ENCODE assay signal across 9 mouse cellular contexts in the genomic region with DNA sequence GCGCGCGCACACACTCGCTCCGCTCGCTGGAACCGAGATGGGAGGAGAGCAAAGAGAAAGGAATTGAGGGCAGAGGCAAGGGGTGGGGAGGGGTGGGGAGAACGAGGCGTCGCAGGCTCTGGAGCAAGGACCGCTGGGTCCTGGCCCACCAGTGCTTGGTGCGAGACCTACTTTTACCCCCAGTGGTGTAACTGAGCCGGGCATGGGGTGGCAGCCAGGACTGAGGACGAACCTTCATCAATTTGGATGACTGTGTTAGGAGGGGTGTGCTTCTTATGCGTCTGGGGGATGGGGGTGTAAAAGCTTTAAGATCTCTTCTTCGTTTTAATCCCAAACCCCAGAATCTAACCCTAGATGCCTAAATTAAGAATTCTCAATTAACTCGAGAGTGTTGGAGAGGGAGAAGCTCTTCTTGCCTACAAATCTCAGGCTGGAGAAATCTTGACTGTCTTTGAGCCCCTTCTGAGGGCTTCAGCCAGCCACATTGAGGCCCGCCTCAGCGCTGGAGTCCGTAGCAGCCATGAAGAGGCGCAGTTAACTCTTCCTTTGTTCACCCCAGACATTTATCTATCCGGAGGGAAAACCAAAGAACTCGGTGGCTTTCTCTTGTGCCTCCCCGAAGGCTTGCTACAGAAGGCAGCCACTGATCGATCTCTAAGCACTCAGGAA. TPM values are rescaled to one million over a fixed set of nuclear protein-coding genes. Genes with fewer than 3 reads are reported as not detected.
A peak's percentile ranks its signal among the peaks of the same experiment; 100 is the strongest.
DNase-seq lines count a peak whose midpoint lies in the region; ATAC-seq and TF ChIP-seq lines count a peak whose summit lies in the region.
"Had no signal": no experiment of that assay in that cellular context is flagged by ENCODE, and none has a peak within 500 bp of the region (broad histone marks: within the 10 kb centered on the region; RNA-seq: fewer than 3 reads in every experiment).

No protein-coding gene starts in this region.

- no peak; the same call in 1 of the 2 replicates for TF ChIP-seq CTCF in kidney, postnatal 0 days (IDR thresholded peaks at IDR 0.05; ENCODE audit: low read depth)
- TF ChIP-seq CTCF in midbrain, postnatal 0 days (IDR thresholded peaks at IDR 0.05): peak; percentile 48

- no peaks in the 10 kb centered on the region for H3K9me3 ChIP-seq in kidney, postnatal 0 days (replicated peaks; ENCODE audit: low read length)
- H3K9me3 ChIP-seq in embryonic facial prominence, embryonic 11.5 days (replicated peaks; ENCODE audit: control insufficient read depth, low read length): no peaks in the 10 kb centered on the region
- no peaks in the 10 kb centered on the region for H3K9me3 ChIP-seq in hindbrain, embryonic 16.5 days (ENCODE audit: control insufficient read depth, low read length)
- no peaks in the 10 kb centered on the region for H3K9me3 ChIP-seq in midbrain, postnatal 0 days (ENCODE audit: low read length)

- no peaks in the 10 kb centered on the region for H3K36me3 ChIP-seq in kidney, postnatal 0 days (ENCODE audit: insufficient read depth, low read length)
- H3K36me3 ChIP-seq in embryonic facial prominence, embryonic 11.5 days (replicated peaks; ENCODE audit: control insufficient read depth, insufficient read depth, low read depth, low read length): no peaks in the 10 kb centered on the region
- H3K36me3 ChIP-seq in hindbrain, embryonic 16.5 days (ENCODE audit: control insufficient read depth, insufficient read depth, low read length): no peaks in the 10 kb centered on the region
- no peaks in the 10 kb centered on the region for H3K36me3 ChIP-seq in midbrain, postnatal 0 days (ENCODE audit: insufficient read depth, low read length)

- peaks cover 10% of the 10 kb centered on the region for H3K4me1 ChIP-seq in kidney, postnatal 0 days (replicated peaks; ENCODE audit: insufficient read depth, low read length)
- H3K4me1 ChIP-seq in embryonic facial prominence, embryonic 11.5 days (ENCODE audit: control insufficient read depth, insufficient read depth, low read length): peaks cover 6% of the 10 kb centered on the region
- peaks cover 28% of the 10 kb centered on the region for H3K4me1 ChIP-seq in hindbrain, embryonic 16.5 days (ENCODE audit: control insufficient read depth, insufficient read depth, low read depth, low read length)
- 0 out of 2 replicates have a peak, but pooled peaks cover 5% of the 10 kb centered on the region for H3K4me1 ChIP-seq in midbrain, postnatal 0 days (ENCODE audit: insufficient read depth, low read length)

- ATAC-seq in kidney, postnatal 0 days (replicated peaks; ENCODE audit: low FRiP score, low read depth): no peak
- ATAC-seq in embryonic facial prominence, embryonic 11.5 days (replicated peaks; ENCODE audit: insufficient number of reproducible peaks, low FRiP score, low TSS enrichment, low read depth): no peak; the same call in 1 of the 2 replicates
- ATAC-seq in hindbrain, embryonic 16.5 days: no peak; the same call in 1 of the 2 replicates
- ATAC-seq in midbrain, postnatal 0 days (ENCODE audit: low FRiP score): no peak; the same call in 1 of the 2 replicates
- ATAC-seq in cerebellum, adult (ENCODE audit: insufficient number of reproducible peaks, low FRiP score, low TSS enrichment): no peak
- ATAC-seq: inflammation-experienced regulatory T-cells, adult 6 months had no signal

- peak overlapping the region; percentile 55 for H3K4me3 ChIP-seq in kidney, postnatal 0 days (replicated peaks; ENCODE audit: low read depth, low read length)
- H3K4me3 ChIP-seq in embryonic facial prominence, embryonic 11.5 days (ENCODE audit: low read depth, low read length): peak overlapping the region; percentile 59
- H3K4me3 ChIP-seq in hindbrain, embryonic 16.5 days (ENCODE audit: low read length): peak overlapping the region; percentile 60
- H3K4me3 ChIP-seq in midbrain, postnatal 0 days (ENCODE audit: low read depth, low read length): peak overlapping the region; percentile 65

- H3K27me3 ChIP-seq in kidney, postnatal 0 days (ENCODE audit: insufficient read depth, low read length): no peaks in the 10 kb centered on the region
- H3K27me3 ChIP-seq in embryonic facial prominence, embryonic 11.5 days (ENCODE audit: control insufficient read depth, insufficient read depth, low read length): no peaks in the 10 kb centered on the region
- no peaks in the 10 kb centered on the region for H3K27me3 ChIP-seq in hindbrain, embryonic 16.5 days (replicated peaks; ENCODE audit: control insufficient read depth, insufficient read depth, low read length)
- no peaks in the 10 kb centered on the region for H3K27me3 ChIP-seq in midbrain, postnatal 0 days (ENCODE audit: insufficient read depth, low read length)

- H3K9ac ChIP-seq in kidney, postnatal 0 days (ENCODE audit: low read depth, low read length): peak overlapping the region; percentile 68
- H3K9ac ChIP-seq in embryonic facial prominence, embryonic 11.5 days (replicated peaks; ENCODE audit: low read length): peak overlapping the region; percentile 89
- H3K9ac ChIP-seq in hindbrain, embryonic 16.5 days (ENCODE audit: low read depth, low read length): peak overlapping the region; percentile 78
- peak overlapping the region; percentile 61 for H3K9ac ChIP-seq in midbrain, postnatal 0 days (replicated peaks; ENCODE audit: low read length, poor library complexity, severe bottlenecking)

- H3K27ac ChIP-seq in kidney, postnatal 0 days: peak overlapping the region; percentile 67; the same call in 1 of the 2 replicates
- peak overlapping the region; percentile 80 for H3K27ac ChIP-seq in embryonic facial prominence, embryonic 11.5 days (replicated peaks; ENCODE audit: low read depth, low read length)
- H3K27ac ChIP-seq in hindbrain, embryonic 16.5 days (ENCODE audit: low read depth, low read length): peak overlapping the region; percentile 83
- H3K27ac ChIP-seq in midbrain, postnatal 0 days (ENCODE audit: low read depth, low read length): peak overlapping the region; percentile 79

- WGBS in kidney, postnatal 0 days: 2% methylated on average over 25 of the region's 25 CpGs
- 2% methylated on average over 25 of the region's 25 CpGs for WGBS in embryonic facial prominence, embryonic 11.5 days
- WGBS in hindbrain, embryonic 16.5 days: 1% methylated on average over 25 of the region's 25 CpGs
- 1% methylated on average over 25 of the region's 25 CpGs for WGBS in midbrain, postnatal 0 days

- H3K4me2 ChIP-seq in kidney, postnatal 0 days (ENCODE audit: low read length): peak overlapping the region; percentile 70
- H3K4me2 ChIP-seq in embryonic facial prominence, embryonic 11.5 days (ENCODE audit: low read depth, low read length): peak overlapping the region; percentile 86
- peak overlapping the region; percentile 74 for H3K4me2 ChIP-seq in hindbrain, embryonic 16.5 days (ENCODE audit: low read length)
- peak overlapping the region; percentile 64 for H3K4me2 ChIP-seq in midbrain, postnatal 0 days (ENCODE audit: low read depth, low read length, poor library complexity, severe bottlenecking)

- no peak for DNase-seq in kidney, postnatal 0 days (ENCODE audit: low spot score)
- no peak for DNase-seq in kidney, adult 9 months
- DNase-seq in embryonic facial prominence, embryonic 11.5 days (ENCODE audit: low spot score): no peak
- no peak for DNase-seq in midbrain, postnatal 0 days (ENCODE audit: low spot score)
- no peak for DNase-seq in frontal cortex, postnatal 25 days (ENCODE audit: low spot score in 2 of 2)
- no peak for DNase-seq in kidney, adult 18-20 months

RNA-seq across cellular contexts. Expression of gene Kirrel, which starts 0.4 kb away (rescaled TPM):
- polyA plus RNA-seq in kidney, postnatal 0 days (2015; fragmentation: Nextera tagmentation; extraction: Ambion mirVana): 11.7 and 12.3 TPM in 2 replicates
- polyA plus RNA-seq in embryonic facial prominence, embryonic 11.5 days (2014; fragmentation: Nextera tagmentation; extraction: Ambion mirVana): 12.0 and 13.4 TPM in 2 replicates
- 4.4 TPM in 2 replicates for polyA plus RNA-seq in hindbrain, embryonic 16.5 days (2015; fragmentation: Nextera tagmentation; extraction: Ambion mirVana)
- total RNA-seq in midbrain, postnatal 0 days (2014; rRNA removed): 11.1 and 11.3 TPM in 2 replicates
- 3.3 and 4.0 TPM in 2 replicates for polyA plus RNA-seq in midbrain, postnatal 0 days (2015; fragmentation: Nextera tagmentation; extraction: Ambion mirVana)
- polyA plus RNA-seq: inflammation-experienced regulatory T-cells, adult 6 months had no signal
